Mouse (Mus musculus): ENCODE data around the gene S100a3.

- TF ChIP-seq CTCF (IDR thresholded peaks at IDR 0.05; ENCODE audit: borderline replicate concordance, control insufficient read depth, extremely low read depth, insufficient read depth, low read length, poor library complexity): no peak
- no peak for TF ChIP-seq POLR2A (IDR thresholded peaks at IDR 0.05; ENCODE audit: control insufficient read depth, extremely low read depth, insufficient read depth, low read length, poor library complexity)
Measured at GRCm38 (mm10) chr3:90647291-90647690, 86.9 kb downstream of the S100a3 start.
